In the genomic region with DNA sequence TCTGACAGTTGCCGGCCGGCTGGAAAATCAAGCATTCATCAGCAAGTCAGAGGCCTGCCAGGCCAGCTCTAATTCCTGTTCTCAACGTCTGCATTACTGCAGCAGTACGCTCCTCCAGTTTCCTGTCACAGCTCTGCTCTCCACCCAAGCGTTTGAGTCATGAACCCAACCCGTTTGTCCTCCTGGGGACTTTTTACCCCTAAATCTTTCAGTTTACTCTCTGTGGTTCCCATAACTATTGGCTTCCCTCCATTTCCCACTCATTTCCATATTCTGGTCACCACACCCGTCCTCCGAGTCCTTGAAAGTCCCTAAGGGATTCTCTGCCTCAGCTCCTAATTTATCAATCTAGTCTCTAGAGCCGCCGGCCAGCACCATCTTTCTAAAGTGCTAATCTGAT, we compare ENCODE assay signal across 21 mouse cellular contexts. TPM values are rescaled to one million over a fixed set of nuclear protein-coding genes. Genes with fewer than 3 reads are reported as not detected.
DNase-seq lines count a peak whose midpoint lies in the region; ATAC-seq and TF ChIP-seq lines count a peak whose summit lies in the region.
"Had no signal": no experiment of that assay in that cellular context is flagged by ENCODE, and none has a peak within 500 bp of the region (broad histone marks: within the 10 kb centered on the region; RNA-seq: fewer than 3 reads in every experiment).

No protein-coding gene starts in this region.

- H3K36me3 ChIP-seq in kidney, embryonic 14.5 days (ENCODE audit: control insufficient read depth, insufficient read depth, low read length) = no peaks in the 10 kb centered on the region
- no peaks in the 10 kb centered on the region for H3K36me3 ChIP-seq in kidney, embryonic 16.5 days (ENCODE audit: insufficient read depth, low read length)
- H3K36me3 ChIP-seq: hindbrain, embryonic 13.5 days; kidney, embryonic 15.5 days; stomach, embryonic 15.5 days had no signal

- H3K4me3 ChIP-seq in gastrocnemius, adult 2 months = no peak overlapping the region
- H3K4me3 ChIP-seq in kidney, embryonic 14.5 days (ENCODE audit: low read length) = no peak overlapping the region
- no peak overlapping the region for H3K4me3 ChIP-seq in kidney, embryonic 16.5 days (ENCODE audit: low read length)
- H3K4me3 ChIP-seq: hindbrain, embryonic 13.5 days; kidney, embryonic 15.5 days; layer of hippocampus, adult 2 months; stomach, embryonic 15.5 days had no signal

- intact Hi-C loops in gastrocnemius, adult 2 months (cut with DNase I) = no loop called here

- H3K27me3 ChIP-seq in kidney, embryonic 14.5 days (ENCODE audit: control insufficient read depth, insufficient read depth, low read length) = 0 out of 2 replicates have a peak, but pooled peaks cover 3% of the 10 kb centered on the region
- no peaks in the 10 kb centered on the region for H3K27me3 ChIP-seq in kidney, embryonic 16.5 days (ENCODE audit: insufficient read depth, low read length)
- H3K27me3 ChIP-seq: stomach, embryonic 15.5 days had no signal

- H3K4me2 ChIP-seq in kidney, embryonic 14.5 days (replicated peaks; ENCODE audit: low read depth, low read length) = no peak overlapping the region
- H3K4me2 ChIP-seq in kidney, embryonic 16.5 days (replicated peaks; ENCODE audit: low read depth, low read length) = no peak overlapping the region
- H3K4me2 ChIP-seq: hindbrain, embryonic 13.5 days; kidney, embryonic 15.5 days; stomach, embryonic 15.5 days had no signal

- no peaks in the 10 kb centered on the region for H3K4me1 ChIP-seq in kidney, embryonic 14.5 days (ENCODE audit: control insufficient read depth, insufficient read depth, low read length)
- H3K4me1 ChIP-seq in kidney, embryonic 16.5 days (ENCODE audit: insufficient read depth, low read length) = peaks cover 8% of the 10 kb centered on the region; the same call in 1 of the 2 replicates
- H3K4me1 ChIP-seq: stomach, embryonic 15.5 days had no signal

- no peak for TF ChIP-seq CTCF in gastrocnemius, adult 2 months (IDR thresholded peaks at IDR 0.05)

- peak; percentile 30 for DNase-seq in gastrocnemius, adult 2 months
- no peak for DNase-seq in gastrocnemius, adult 8-10 months (ENCODE audit: low spot score in 2 of 2)
- peak; percentile 15 for DNase-seq in lung, postnatal 36 days
- DNase-seq in lung, postnatal 14 days = no peak
- no peak for DNase-seq in urinary bladder, adult 2 months (ENCODE audit: low spot score)
- DNase-seq in cerebellum, adult 11-12 months = no peak
- DNase-seq: adrenal gland, postnatal 36 days; cerebellum, adult 18-20 months; cerebellum, postnatal 36 days; layer of hippocampus, postnatal 36 days; lung, postnatal 4 days; right cerebral cortex, postnatal 25 days; thymus, adult 2 months had no signal

- 13% methylated on average over 10 of the region's 10 CpGs for WGBS in kidney, embryonic 14.5 days
- 14% methylated on average over 10 of the region's 10 CpGs for WGBS in kidney, embryonic 16.5 days

- no peak overlapping the region for H3K27ac ChIP-seq in gastrocnemius, adult 2 months
- H3K27ac ChIP-seq in kidney, embryonic 14.5 days (ENCODE audit: low read depth, low read length) = no peak overlapping the region
- no peak overlapping the region for H3K27ac ChIP-seq in kidney, embryonic 16.5 days (ENCODE audit: low read length)
- H3K27ac ChIP-seq: hindbrain, embryonic 13.5 days; kidney, embryonic 15.5 days; layer of hippocampus, adult 2 months; stomach, embryonic 15.5 days had no signal

- ATAC-seq in kidney, embryonic 14.5 days (ENCODE audit: low FRiP score, low TSS enrichment) = peak; percentile 39; the same call in 1 of the 2 replicates
- ATAC-seq in kidney, embryonic 16.5 days (ENCODE audit: low FRiP score, low TSS enrichment) = no peak
- ATAC-seq: inflammation-experienced regulatory T-cells, adult 6 months; midbrain, embryonic 16.5 days had no signal

- H3K9me3 ChIP-seq in kidney, embryonic 14.5 days (ENCODE audit: control insufficient read depth, low read length) = no peaks in the 10 kb centered on the region
- no peaks in the 10 kb centered on the region for H3K9me3 ChIP-seq in kidney, embryonic 16.5 days (ENCODE audit: low read length)
- H3K9me3 ChIP-seq: hindbrain, embryonic 13.5 days; kidney, embryonic 15.5 days; stomach, embryonic 15.5 days had no signal

- no peak overlapping the region for H3K9ac ChIP-seq in kidney, embryonic 14.5 days (ENCODE audit: low read depth, low read length)
- H3K9ac ChIP-seq in kidney, embryonic 16.5 days (replicated peaks; ENCODE audit: low read length) = no peak overlapping the region; the same call in 1 of the 2 replicates
- H3K9ac ChIP-seq: hindbrain, embryonic 13.5 days; kidney, embryonic 15.5 days; stomach, embryonic 15.5 days had no signal

RNA-seq across cellular contexts. Expression of a gene that starts 42.8 kb away (rescaled TPM):
- under 1 TPM; 0.26 to 0.28 TPM for total RNA-seq in gastrocnemius, adult 2 months (2021)
- under 1 TPM; 0.24 to 0.32 (median 0.27) TPM for total RNA-seq in gastrocnemius, adult 8-10 months (2022)
- 17.9 and 34.0 TPM in 2 replicates for polyA plus RNA-seq in kidney, embryonic 14.5 days (2014; fragmentation: Nextera tagmentation; extraction: Ambion mirVana)
- polyA plus RNA-seq in kidney, embryonic 16.5 days (2015; fragmentation: Nextera tagmentation; extraction: Ambion mirVana) = 33.4 and 34.0 TPM in 2 replicates
- polyA plus RNA-seq in urinary bladder, adult 2 months (2012; rRNA removed) = 0.33 and 0.41 TPM in 2 replicates

Comparison
In these comparisons a context has a peak if more than half of its experiments do, and no peak if none do; other contexts are left out.
1. DNase-seq: peak in gastrocnemius, adult 2 months (single experiment) and lung, postnatal 36 days (single experiment); none in gastrocnemius, adult 8-10 months (0 of 2), lung, postnatal 14 days (single experiment), urinary bladder, adult 2 months (single experiment) and cerebellum, adult 11-12 months (single experiment).
2. RNA of a gene that starts 42.8 kb away (polyA plus RNA-seq): 17.9 to 34.0 TPM in kidney, embryonic 14.5 days and 33.4 to 34.0 TPM in kidney, embryonic 16.5 days; 0.33 to 0.41 TPM in urinary bladder, adult 2 months; every median in the first group is over 10 times any median in the second.